Mouse (Mus musculus) lung, adult 2 months (tissue): ENCODE results near the gene Mmp25.

Experiments
- CTCF ChIP-seq: fragments of 200-500 bp; IDR thresholded peaks from 2 replicates; pipeline ENCODE4 v1.5.1; 2011; ENCODE audit warnings: mild to moderate bottlenecking, low read length, control low read depth; ENCODE audit not compliant: insufficient read depth
- POLR2A ChIP-seq: fragments of 200-500 bp; IDR thresholded peaks from 2 replicates; pipeline ENCODE4 v1.6.1; 2011; ENCODE audit warnings: low read depth, mild to moderate bottlenecking, control low read depth, low read length, borderline replicate concordance; ENCODE audit errors: extremely low read depth

DNA sequence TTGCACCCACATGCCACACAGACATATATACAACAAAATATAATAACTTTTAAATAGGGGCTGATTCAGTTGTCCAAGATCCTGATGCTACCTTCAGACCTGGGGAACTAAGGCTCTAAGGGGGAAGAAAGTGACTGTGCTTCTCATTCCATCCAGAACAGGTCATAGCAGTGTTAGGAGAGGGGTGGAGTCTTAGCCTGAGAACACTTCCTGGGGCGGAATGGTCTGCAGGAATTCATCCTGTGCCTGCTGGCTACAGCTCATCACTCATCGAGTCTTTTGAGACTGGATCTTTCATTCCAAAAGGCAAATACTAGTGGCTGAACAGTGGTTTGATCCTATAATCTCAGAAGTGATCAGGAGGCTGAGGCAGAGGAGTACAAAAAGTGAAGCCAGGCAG is 57.8 kb downstream of the Mmp25 start:
- no peak for TF ChIP-seq CTCF
- TF ChIP-seq POLR2A: no peak
